Mouse (Mus musculus) forebrain, embryonic 12.5 days (tissue): Measurements from ENCODE around the gene Vsig1. TPM values are rescaled to one million over a fixed set of nuclear protein-coding genes. Genes with fewer than 3 reads are reported as not detected.

ENCODE experiments used
- ATAC-seq: fragments of 200-750 bp; cut with Nextera tagmentation; 2 replicates; pipeline ENCODE4 v1.8.0; 2017; ENCODE audit warnings: moderate TSS enrichment; ENCODE audit not compliant: low FRiP score
- H3K27ac ChIP-seq: fragments of 300-500 bp; sonication (generic); 2 replicates; pipeline ENCODE4 v1.5.1; 2016; ENCODE audit warnings: mild to moderate bottlenecking
- H3K27me3 ChIP-seq: fragments of 300-500 bp; sonication (generic); 2 replicates; pipeline ENCODE4 v1.6.1; 2016; ENCODE audit warnings: mild to moderate bottlenecking
- H3K36me3 ChIP-seq: fragments of 300-500 bp; sonication (generic); replicated peaks from 2 replicates; pipeline ENCODE4 v1.6.1; 2016; ENCODE audit warnings: mild to moderate bottlenecking
- H3K4me1 ChIP-seq: fragments of 300-500 bp; sonication (generic); 2 replicates; pipeline ENCODE4 v1.6.1; 2016
- H3K4me2 ChIP-seq: fragments of 300-500 bp; sonication (generic); 2 replicates; pipeline ENCODE4 v1.6.1; 2016; ENCODE audit warnings: mild to moderate bottlenecking, moderate library complexity
- H3K4me3 ChIP-seq: fragments of 300-500 bp; sonication (generic); replicated peaks from 2 replicates; pipeline ENCODE4 v1.5.1; 2016; ENCODE audit warnings: mild to moderate bottlenecking
- H3K9ac ChIP-seq: fragments of 300-500 bp; sonication (generic); 2 replicates; pipeline ENCODE4 v1.6.1; 2016; ENCODE audit warnings: mild to moderate bottlenecking
- H3K9me3 ChIP-seq: fragments of 300-500 bp; sonication (generic); 2 replicates; pipeline ENCODE4 v1.6.1; 2016
- WGBS: fragments of 180-500 bp; shearing (Covaris S2); methylation state at CpG from one replicate; pipeline ENCODE4 v1.1.7; 2016; 5-methylcytosine and 5-hydroxymethylcytosine counted together
- polyA plus RNA-seq: library from polyadenylated mRNA; unstranded; fragments of >200 nt; fragmentation: Nextera tagmentation; extraction: Ambion mirVana; gene quantifications from 2 replicates; pipeline ENCODE4 v1.2.1, GENCODE M21; 2016

Vsig1 gene
- polyA plus RNA-seq, 1 experiment from 2014 or later: not detected

DNA sequence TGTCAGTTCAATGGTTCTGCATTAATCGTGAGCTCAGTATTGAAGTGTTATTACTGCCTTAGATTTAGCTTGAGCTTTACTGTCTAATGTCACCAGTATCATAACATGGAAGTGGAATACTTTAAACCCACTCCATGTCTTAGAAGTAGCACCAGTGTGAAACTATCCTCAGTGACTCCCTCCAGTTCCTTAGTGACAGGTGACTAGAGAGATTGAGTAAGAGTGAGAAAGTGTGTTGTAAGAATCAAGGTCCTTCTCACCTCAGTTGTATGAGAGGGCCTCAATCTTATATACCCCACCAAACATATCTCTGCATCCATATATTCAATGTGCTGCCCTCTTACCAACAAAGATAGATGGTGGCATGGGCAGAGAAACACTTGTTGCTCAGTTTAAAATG, 71.5 kb downstream of the Vsig1 start:
- no peak overlapping the region for H3K4me2 ChIP-seq
- peaks cover 47% of the 10 kb centered on the region for H3K27me3 ChIP-seq
- H3K4me3 ChIP-seq: no peak overlapping the region
- H3K9ac ChIP-seq: no peak overlapping the region
- no peak for ATAC-seq
- H3K9me3 ChIP-seq: no peaks in the 10 kb centered on the region
- WGBS: 94% methylated on average over 1 of the region's 1 CpGs
- H3K36me3 ChIP-seq: no peaks in the 10 kb centered on the region
- no peaks in the 10 kb centered on the region for H3K4me1 ChIP-seq
- H3K27ac ChIP-seq: no peak overlapping the region

GRCm38 (mm10) chrX:140979546-140979945, 72.1 kb downstream of the Vsig1 start:
- Histone ChIP-seq H3K27me3 (peaks cover 47% of the 10 kb centered on the region), H3K4me1 (no peaks in the 10 kb centered on the region), H3K27ac (no peak overlapping the region), H3K4me3 (no peak overlapping the region), H3K9me3 (no peaks in the 10 kb centered on the region), H3K4me2 (no peak overlapping the region), H3K9ac (no peak overlapping the region), H3K36me3 (no peaks in the 10 kb centered on the region)
- ATAC-seq: no peak
- WGBS: 85% methylated on average over 2 of the region's 2 CpGs

- H3K9ac ChIP-seq: no peak overlapping the region
- ATAC-seq: no peak
Measured at GRCm38 (mm10) chrX:140980163-140980562, 72.8 kb downstream of the Vsig1 start.

GRCm38 (mm10) chrX:140983206-140983960, 76.0 kb downstream of the Vsig1 start:
- WGBS: 59% methylated on average over 6 of the region's 6 CpGs
- Histone ChIP-seq H3K4me3 (no peak overlapping the region), H3K9me3 (no peaks in the 10 kb centered on the region), H3K36me3 (no peaks in the 10 kb centered on the region), H3K27me3 (peaks cover 53% of the 10 kb centered on the region), H3K27ac (no peak overlapping the region), H3K9ac (no peak overlapping the region), H3K4me1 (no peaks in the 10 kb centered on the region), H3K4me2 (no peak overlapping the region)
- ATAC-seq: no peak

More at GRCm38 (mm10) chrX:140980163-140980562, 72.8 kb downstream of the Vsig1 start:
- H3K4me3 ChIP-seq: no peak overlapping the region
- no peaks in the 10 kb centered on the region for H3K9me3 ChIP-seq
- WGBS: 75% methylated on average over 4 of the region's 4 CpGs
- no peak overlapping the region for H3K27ac ChIP-seq
- H3K27me3 ChIP-seq: peaks cover 48% of the 10 kb centered on the region
- no peaks in the 10 kb centered on the region for H3K36me3 ChIP-seq
- H3K4me2 ChIP-seq: no peak overlapping the region
- H3K4me1 ChIP-seq: no peaks in the 10 kb centered on the region

- no peaks in the 10 kb centered on the region for H3K4me1 ChIP-seq
- H3K4me3 ChIP-seq: no peak overlapping the region
- ATAC-seq: no peak
- H3K9ac ChIP-seq: no peak overlapping the region
- no peak overlapping the region for H3K27ac ChIP-seq
- no peak overlapping the region for H3K4me2 ChIP-seq
- H3K27me3 ChIP-seq: peaks cover 43% of the 10 kb centered on the region
- no peaks in the 10 kb centered on the region for H3K9me3 ChIP-seq
- H3K36me3 ChIP-seq: no peaks in the 10 kb centered on the region
- WGBS: 75% methylated on average over 6 of the region's 6 CpGs
Measured at GRCm38 (mm10) chrX:140984795-140985194, 77.4 kb downstream of the Vsig1 start.

- H3K4me2 ChIP-seq: no peak overlapping the region
- H3K27ac ChIP-seq: no peak overlapping the region
- H3K4me3 ChIP-seq: no peak overlapping the region
- no peak overlapping the region for H3K9ac ChIP-seq
- H3K36me3 ChIP-seq: no peaks in the 10 kb centered on the region
- H3K9me3 ChIP-seq: no peaks in the 10 kb centered on the region
- no peak for ATAC-seq
- peaks cover 43% of the 10 kb centered on the region for H3K27me3 ChIP-seq
- no peaks in the 10 kb centered on the region for H3K4me1 ChIP-seq
- 80% methylated on average over 2 of the region's 2 CpGs for WGBS
Measured at GRCm38 (mm10) chrX:140985256-140985655, 77.8 kb downstream of the Vsig1 start.

Other genes starting within 250 kb of the Vsig1 start
- 2.7 and 2.8 TPM in 2 replicates for gene Mid2, start 243.0 kb upstream of the Vsig1 start, polyA plus RNA-seq
- gene Tex13b, start 94.2 kb upstream of the Vsig1 start, polyA plus RNA-seq: not detected in 2 replicates
- gene Psmd10, start 49.1 kb downstream of the Vsig1 start, polyA plus RNA-seq: 39.4 and 41.1 TPM in 2 replicates
- gene Atg4a, start 49.3 kb downstream of the Vsig1 start, polyA plus RNA-seq: 12.3 and 13.8 TPM in 2 replicates